Mouse (Mus musculus) ES-E14 (cell line): ENCODE data around the gene Ogg1.

Source experiments
- HCFC1 ChIP-seq: IDR thresholded peaks from 2 replicates; pipeline ENCODE4 v1.6.1; 2012; ENCODE audit warnings: low read length, inconsistent platforms, borderline replicate concordance; ENCODE audit not compliant: insufficient read depth
- MAFK ChIP-seq: IDR thresholded peaks from 2 replicates; pipeline ENCODE4 v1.6.1; 2014; ENCODE audit warnings: mild to moderate bottlenecking, low read depth, low read length, inconsistent platforms; ENCODE audit not compliant: insufficient read depth
- ZC3H11A ChIP-seq: IDR thresholded peaks from 2 replicates; pipeline ENCODE4 v1.6.1; 2012; ENCODE audit warnings: low read depth, mild to moderate bottlenecking, inconsistent platforms, low read length, borderline replicate concordance
- ZNF384 ChIP-seq: IDR thresholded peaks from 2 replicates; pipeline ENCODE4 v1.6.1; 2012; ENCODE audit warnings: low read depth, low read length, inconsistent platforms

GRCm38 (mm10) chr6:113346897-113347296 lies 20.1 kb downstream of the Ogg1 start:
- TF ChIP-seq ZNF384 (no peak), ZC3H11A (no peak), MAFK (no peak), HCFC1 (no peak)
